Mouse (Mus musculus): Measurements from ENCODE around the gene Reep1.
A peak's percentile ranks its signal among the peaks of the same experiment; 100 is the strongest.
"Not testable (repeated sequence)": the region's sequence is repeated elsewhere in the genome, so short reads cannot be mapped to it uniquely, and the experiment has no call there.

Reep1 gene

DNA sequence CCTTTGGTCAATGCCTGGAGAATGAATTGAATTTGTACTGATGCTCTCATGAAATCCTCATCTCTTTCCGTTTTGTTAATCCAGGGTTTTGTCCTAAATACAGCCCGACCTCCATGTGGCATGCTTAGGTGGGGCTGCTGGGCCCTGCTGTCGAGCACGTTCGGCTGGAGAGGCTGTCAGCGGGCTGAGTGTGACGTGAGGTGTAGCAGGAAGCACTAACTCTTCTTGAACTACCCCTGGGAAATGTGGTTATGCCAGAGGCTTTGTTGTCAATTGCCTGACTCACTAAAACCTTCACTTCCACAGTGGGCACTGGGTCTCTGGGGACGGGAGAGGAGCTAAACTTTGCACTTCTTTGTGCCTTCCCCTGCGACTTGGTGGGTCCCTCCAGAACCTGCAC lies 81.0 kb downstream of the Reep1 start:
- no peak for DNase-seq

DNA sequence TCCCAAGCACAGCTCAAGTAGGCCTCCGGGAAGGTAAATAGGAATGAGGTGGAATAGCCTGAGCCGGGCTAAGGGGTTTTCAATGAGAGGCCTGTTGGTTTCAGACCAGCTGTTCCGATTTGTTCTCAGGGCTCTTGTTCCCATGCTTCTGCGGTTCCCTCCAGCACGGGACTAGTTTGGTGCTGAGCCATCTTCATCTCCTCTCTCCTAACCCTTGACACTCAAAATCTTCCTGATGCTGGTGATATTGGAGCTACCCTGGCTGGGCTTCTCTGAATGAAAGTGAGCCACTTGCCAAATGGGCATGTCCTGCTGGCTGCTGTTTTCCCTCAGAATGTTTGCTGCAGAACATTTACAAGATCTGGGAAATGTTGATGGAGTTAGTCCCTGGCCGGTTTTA lies 84.4 kb downstream of the Reep1 start:
- no peak for DNase-seq

DNA sequence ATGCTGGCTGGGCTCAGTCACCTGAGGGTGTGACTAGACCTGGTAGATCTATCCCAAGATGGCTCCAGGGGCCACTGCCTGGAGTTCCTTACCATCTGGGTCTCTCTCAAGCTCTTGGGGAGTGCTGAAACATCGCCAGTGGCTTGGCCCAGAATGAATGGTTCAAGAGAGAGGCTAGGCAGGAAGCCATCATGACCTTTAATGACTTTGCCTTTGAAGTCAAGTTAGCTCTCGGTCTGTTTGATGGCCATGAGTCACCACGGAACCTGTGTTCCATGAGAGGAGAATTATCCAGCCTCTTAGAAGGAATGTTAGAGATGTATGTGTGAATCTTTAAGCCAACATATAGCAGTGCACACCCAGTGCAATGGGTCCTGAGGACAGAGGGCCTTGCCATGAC lies 92.0 kb downstream of the Reep1 start:
- no peak for DNase-seq

DNA sequence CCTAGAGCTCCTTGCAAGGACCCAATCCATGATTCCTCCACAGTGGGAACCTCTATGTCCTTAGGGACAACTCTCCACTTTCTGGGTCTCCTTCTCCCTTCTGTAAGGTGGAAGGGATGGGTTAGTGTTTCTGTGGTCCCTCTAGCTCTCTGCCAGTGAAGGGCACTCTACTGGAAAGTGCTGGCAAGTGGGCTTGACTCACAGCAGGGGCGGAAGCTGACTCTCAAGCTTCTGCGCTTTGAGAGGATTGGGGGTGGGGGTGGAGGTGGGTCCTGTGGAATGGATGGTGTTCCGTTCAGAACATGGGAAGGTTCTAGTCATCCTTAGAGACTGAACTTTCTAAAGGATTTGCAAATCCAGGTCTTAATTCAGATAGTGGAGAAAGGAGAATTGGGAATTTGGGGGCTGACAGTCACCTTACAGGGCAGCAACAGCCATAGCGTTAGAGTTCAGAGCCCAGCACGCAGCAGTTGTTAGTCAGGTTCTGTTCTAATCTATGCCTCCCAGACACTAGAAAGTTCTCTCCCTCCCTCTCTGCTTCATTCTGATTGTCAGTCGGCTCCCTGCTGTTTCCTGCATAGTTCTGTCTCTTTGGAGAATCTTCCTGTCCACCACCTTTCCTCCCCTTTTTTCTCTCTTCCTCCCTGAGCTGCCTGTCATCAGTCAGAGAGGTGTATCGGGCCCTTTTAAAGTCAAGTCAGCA lies 93.8 kb downstream of the Reep1 start:
- DNase-seq = no peak

DNA sequence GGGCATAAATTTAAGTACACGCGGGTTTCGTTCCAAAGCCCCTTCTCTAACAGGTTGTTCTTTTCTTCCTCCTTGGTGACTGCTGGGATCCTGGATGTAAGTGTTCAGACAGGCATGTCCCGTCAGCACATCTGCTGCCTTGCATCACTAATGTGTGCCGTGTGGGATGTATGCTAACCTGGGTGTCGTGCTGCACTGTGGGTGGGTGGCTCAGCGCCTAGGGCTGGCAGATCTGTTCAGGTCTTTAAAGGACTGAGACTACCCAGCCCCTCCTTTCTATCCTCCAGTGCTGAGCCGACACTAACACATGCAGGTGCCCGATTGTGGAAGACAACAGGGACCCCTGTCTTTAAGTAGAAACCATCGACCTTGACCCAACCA lies 94.3 kb downstream of the Reep1 start:
- DNase-seq = no peak

DNA sequence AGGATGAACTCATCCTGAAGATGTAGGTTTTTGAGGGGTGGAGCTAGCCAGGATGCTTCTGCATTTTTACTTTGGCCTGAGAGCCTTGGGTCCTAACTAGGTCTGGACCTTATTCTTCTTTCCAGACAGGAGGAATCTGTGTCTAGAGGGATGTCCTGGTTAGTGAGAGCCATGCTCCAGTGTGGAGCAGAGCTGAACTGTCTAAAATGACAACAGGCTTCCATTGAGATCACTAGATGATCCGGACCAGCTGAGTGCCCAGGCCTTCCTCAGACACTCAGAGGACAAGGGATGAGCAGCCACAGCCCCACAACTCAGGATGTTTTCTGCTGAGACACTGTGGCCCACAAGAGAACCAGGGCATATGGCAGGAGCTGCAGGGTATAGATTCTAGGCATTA lies 96.2 kb downstream of the Reep1 start:
- DNase-seq = no peak

DNA sequence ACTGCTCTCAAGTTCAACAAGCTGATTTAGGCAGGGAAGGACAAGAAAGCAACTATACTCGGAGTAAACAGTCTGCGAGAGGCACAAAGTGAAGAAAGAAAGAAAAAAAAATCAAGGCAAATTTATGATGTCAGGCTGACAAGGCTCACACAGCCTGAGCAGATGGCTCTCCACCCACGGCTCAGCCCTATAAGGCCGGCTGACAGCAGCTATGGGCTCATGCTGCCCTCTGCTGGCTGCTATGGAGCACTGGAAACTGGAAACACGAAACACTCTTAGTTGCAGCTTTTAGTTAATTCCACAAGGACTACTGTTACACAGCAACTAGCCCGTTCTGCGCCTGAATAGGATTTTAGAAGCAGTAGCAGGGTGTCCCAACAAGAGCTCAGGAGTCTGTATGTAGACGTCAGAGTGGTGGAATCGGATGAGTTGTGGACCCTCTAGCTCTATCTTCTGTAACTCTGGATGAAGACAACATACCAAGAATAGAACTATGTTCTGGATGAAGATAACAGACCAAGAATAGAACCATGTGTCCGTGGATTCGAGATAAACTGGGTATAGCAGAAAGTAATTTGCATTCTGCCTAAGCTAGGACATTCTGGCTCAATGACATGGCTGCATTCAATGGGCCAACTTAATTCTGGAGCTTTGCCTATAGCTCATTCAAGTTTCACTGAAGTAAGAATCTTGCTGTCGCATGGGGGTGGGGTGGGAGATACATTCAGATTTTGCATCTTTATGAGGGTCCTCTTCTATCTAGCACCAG lies 96.9 kb downstream of the Reep1 start:
- DNase-seq = peak; percentile 86

DNA sequence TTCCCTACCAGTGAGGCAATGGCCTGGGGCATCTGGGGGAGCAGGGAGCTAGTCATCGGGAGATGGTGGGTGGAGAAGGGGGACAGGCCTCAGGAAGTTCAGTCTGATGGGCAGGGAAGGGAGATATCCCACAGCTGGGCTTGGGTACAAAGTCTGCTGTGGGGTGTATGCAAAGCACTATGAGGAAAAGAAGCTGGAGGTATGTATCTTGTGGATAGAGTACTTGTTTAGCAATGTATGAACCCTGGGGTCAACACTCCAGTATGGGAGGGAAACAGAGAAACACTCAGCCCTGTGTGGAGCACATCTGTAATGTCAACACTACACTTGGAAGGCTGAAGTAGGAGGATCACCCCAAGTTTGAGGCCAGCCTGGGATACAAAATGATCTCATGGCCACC lies 99.4 kb downstream of the Reep1 start:
- DNase-seq = no peak

DNA sequence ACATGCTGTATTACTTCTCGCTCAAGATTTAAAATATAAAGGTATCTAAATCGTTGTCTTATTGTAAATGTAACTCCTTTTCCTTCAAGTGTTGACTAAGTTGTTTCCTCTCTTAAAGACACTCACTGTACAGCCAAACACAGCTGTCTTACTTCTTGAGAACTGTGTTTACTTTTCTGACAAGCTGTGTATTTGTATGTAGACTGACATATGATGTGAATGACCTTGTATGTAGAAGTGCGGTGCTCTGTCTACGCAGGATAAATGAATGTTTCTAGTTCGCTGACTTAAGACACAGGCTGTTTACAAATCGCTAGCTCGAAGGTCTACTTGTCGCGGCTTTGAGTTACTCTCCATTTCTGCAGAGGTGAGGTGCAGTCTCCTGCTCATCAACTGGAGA lies 102.5 kb downstream of the Reep1 start:
- no peak for DNase-seq

DNA sequence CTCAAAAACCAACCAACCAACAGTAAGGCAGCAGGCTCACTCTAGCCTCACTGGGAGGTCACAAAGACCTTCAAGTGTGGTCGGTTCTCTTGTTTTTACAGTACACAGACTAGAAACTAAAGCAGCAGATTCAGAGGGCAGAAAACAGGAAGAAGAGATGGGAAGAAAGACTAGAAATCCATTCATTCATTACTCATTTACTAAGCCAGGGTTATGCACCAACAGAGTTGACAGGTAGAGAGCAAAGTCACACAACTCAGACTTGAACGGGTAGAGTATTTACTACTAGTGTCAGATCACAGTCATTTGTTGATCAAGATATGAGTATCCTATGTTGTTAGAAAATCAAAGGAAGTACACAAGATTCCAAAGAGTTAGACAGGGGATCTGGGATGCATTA lies 105.5 kb downstream of the Reep1 start:
- DNase-seq = no peak

DNA sequence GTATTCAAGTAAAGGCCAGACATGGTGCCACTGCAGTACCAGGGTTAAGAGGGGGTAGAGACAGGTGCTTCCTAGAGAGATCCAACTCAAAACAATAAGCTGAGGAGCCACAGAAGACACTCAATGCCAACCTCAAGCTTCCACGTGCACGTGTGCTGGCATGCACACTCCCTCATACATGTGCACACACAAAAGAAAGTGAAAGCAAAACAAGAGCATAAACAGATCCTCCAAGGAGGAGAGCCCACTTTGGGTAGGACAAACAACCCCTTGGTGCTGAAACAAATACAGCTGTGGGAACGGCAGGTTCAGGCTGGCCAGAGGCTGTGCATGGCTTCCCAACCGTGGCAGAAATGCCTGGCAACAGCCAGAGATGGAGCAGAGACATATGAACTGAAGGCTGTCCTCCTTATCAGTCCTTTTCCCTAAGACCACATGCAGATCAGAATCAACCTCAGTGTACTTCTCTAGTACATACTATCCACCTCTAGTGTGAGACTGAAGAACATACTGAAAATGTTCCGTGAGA lies 112.5 kb downstream of the Reep1 start:
- DNase-seq = no peak

DNA sequence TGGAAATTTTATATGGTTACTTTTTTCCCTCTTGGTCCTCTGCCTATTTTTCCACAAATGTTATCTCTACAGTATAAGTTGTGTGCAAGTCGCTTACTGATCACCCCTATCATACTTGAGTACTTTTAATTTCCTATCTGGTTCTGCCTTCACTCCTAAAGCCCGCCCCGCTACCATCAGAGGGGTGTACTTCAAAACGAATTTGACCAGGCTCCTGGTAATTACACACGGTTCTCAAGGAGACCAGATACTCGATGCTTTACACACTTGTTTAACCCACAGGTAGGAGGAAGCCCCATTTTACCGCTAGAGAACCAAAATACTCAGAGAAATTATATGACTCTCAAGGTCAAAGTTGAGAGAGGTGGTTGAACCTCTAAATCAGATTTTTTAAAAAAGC lies 115.7 kb downstream of the Reep1 start:
- no peak for DNase-seq

DNA sequence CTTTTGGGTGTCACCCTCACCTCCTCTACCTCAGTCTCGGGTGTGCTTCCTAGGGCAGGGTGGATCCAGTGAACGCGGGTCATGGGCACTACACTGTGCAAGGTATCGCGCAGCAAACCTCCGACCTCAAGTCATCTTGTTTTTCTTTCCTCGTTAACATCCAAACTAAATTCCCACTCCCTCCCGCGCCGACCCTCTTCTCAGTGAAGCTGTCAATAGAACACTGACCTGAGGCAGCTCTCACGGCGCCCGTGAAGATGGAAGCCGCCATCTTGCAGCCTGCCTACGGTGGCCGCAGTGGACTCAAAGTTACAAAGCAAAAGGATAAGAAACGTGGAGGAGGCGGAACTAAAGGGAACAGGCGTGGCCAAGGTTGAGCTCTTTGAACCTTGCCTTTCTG lies 116.1 kb downstream of the Reep1 start:
- DNase-seq = peak; percentile 95

DNA sequence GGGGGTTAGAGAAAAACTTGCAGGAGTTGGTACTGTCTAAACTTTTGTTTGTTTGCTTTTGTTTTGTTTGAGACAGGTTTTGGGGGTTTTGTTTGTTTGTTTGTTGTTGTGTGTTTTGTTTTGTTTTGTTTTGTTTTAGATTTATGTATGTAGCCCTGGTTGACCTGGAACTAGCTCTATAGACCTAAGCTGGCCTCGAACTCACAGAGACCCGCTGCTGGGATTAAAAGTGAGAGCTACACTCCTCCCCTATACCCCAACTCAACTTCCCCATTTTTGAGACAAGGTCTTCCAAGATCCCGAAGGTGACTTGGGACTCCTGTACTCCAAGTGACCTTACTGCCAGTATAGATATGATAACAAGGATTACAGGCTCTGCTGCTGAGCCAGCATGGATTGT lies 116.6 kb downstream of the Reep1 start:
- no peak for DNase-seq

DNA sequence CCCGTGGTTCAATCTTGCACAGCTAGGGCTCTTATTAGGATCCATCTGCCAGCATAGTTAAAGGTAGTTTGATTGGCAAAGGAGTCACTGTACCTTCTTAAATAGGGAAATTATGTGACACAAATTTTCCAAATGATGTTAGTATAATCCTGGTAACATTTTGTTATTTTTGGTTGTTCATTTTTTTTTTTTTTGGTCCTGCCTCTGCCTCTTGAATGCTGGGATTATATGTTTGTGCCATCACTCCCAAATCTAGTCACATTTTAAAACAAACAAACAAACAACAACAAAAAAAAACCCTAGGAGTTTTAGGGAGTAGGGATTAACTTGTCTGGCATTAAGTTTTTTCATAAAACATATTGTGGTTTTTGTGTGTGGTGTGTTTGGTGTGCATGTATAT lies 119.5 kb downstream of the Reep1 start, which contains the start of gene Mrpl35:
Gene Mrpl35, minus strand, starts transcription at position 101 of the 400 bp plus-strand sequence.
- no peak for DNase-seq

DNA sequence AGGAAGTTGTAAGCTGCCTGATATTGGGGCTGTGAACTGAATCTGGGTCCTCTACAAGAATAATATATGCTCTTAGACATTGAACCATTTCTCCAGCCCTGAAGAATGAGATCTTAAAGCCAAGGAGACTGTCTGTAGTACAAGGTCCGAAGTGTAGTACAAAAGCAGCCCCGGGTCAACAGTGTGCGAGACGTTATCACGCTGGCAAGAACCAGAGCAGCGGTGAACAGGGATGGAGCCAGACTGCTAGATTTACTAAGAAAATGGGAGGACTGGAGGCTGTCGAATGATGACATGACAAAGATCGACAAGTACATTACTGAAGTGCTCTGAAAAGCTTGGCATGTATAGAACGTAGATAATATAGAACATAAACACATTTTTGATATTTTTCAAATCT lies 122.4 kb downstream of the Reep1 start:
- DNase-seq = no peak

DNA sequence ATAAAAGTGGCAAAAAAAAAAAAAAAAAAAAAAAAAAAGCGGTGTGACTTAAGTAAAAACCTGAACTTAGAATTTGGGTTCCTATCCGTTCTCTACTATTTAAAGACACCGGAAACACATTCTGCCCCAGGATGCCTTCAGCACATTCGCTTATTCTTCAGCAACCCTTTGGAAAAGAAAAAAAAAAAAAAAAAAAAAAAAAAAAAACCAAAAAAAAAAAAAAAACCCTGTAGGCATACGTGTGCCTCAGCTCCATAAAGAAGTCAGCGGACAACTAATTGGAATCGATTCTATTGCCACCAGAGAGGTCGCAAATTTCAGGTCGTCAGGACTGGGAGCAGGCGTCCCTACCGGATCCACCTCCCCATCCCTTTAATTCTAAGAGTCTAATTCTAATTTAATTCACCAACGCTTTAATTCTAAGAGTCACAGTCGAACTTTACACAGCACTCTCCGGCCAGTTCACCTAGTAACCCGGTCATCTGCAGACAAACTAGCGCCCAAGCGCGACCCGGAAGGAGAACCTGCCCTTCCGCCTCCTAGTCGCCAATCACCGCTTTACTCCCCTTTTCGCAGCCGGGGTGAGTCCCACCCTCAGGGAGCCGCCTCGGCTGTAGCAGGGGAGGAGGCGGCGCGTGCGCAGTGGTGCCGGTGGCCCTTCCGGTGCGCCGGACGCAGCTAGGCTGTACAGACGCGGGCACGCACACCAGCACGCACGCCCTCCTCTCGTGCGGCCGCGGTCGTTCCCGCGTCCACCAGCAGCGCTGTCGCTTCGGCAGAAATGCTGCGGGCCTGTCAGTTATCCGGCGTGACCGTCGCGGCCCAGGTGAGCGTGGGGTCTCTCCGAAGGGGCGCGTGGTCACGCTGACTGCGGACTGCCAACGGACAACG lies 123.6 kb downstream of the Reep1 start, which contains the start of gene Immt:
Gene Immt, plus strand, starts transcription at position 642 of the 891 bp plus-strand sequence.
- peak; percentile 98 for DNase-seq

DNA sequence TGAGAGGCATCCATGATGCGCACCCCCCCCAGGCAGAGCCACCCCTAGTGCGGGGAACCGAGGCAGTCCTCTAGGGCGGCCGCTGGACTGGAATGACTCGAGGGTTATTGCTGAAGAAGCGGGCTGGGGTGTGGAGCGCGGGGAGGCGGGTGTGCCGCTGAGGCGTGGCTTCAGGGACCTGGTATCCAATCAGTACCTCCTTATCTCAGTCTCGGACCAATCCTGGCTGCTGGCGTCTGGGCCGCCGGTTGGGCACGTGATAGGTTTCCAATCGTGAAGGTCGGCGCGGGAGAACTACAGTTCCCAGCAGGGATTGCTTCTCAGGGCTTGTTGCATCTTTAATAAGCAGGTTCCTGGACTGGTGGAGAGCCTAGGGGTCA lies 124.2 kb downstream of the Reep1 start:
- DNase-seq = peak; percentile 98

DNA sequence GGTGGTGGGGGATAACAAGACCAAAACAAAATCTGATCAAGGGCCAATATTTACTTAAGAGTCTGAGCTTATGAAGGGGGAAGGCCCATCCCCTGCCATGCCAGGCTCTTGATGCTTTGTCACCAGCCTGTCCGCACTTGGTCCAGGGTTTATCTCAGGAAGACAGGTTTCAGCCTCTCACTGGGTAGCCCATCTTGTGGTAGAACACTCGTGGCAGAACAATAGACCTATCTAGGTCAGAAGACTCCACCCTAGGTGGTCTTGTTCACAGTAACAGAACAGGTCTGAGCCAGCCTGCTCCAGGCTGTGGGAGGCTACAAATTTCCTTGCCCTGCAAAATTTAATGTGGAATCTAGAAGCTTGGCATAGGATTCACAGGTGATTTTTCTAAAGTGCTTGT lies 129.4 kb downstream of the Reep1 start:
- DNase-seq = peak; percentile 3

DNA sequence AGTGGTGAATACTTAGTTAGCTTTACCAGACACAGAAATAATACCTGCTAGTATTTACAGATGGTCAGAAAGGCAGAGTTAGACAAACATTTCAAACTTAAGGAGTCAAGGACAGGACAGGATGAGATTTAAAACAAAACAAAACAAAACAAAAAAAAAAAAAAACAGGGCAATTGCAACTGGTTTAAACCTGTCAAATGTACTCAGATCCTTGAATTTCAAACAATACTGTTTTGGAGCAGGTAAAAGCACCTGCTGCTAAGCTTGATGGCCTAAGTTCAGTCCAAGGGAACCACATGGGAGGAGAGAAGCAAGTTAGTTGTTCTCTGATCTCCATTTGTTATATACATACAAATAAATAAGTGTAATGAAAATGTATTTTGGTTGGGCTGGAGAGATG lies 132.5 kb downstream of the Reep1 start:
- DNase-seq = no peak

DNA sequence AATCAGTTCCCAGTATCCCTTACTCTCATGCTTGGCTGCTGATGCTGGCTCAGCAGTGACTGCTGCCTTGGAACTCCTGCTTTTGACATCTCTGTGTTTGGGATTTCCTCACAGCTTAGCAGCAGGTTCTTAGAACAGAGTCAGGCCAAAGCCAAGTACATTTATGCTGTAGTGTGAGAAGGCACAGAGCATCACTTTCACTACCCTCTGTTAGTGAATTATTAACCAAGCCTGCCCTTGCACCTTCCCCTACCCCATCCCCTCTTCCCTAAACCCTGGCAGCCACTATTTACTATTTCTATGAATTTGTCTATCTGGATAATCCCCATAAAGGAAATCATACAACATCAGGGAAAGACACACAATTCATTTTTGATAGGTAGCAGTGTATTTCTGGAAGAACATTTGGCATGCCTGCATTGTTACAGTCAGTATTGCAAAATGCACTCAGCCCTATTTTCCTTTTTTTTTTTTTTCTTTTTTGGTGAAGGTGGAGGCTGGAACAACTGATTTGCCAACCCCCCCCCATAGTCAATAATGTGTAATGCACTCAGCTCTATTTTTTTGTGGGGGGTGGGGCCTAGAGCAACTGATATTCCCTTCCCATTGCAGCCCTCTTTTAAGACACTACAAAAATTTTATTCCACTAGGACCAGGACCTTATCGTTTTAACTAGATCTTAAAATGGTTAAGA lies 133.4 kb downstream of the Reep1 start:
- DNase-seq = no peak

DNA sequence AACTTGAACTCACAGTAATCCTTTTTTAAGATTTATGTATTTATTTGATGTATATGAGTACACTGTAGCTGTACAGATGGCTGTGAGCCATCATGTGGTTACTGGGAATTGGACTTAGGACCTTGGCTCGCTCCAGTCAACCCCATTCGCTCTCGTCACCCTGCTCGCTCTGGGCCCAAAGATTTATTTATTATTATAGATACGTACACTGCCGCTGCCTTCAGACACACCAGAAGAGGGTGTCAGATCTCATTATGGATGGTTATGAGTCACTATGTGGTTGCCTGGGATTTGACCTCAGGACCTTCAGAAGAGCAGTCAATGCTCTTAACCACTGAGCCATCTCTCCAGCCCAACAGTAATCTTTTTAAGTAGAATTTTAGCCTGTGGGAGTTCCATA lies 139.5 kb downstream of the Reep1 start:
- not testable (repeated sequence) for DNase-seq
